Mouse (Mus musculus) heart, embryonic 11.5 days (tissue): ENCODE results near the gene Atp8a2. TPM values are rescaled to one million over a fixed set of nuclear protein-coding genes. Genes with fewer than 3 reads are reported as not detected.
"Not testable (repeated sequence)": the region's sequence is repeated elsewhere in the genome, so short reads cannot be mapped to it uniquely, and the experiment has no call there.

Source experiments
- ATAC-seq: fragments of 200-750 bp; cut with Nextera tagmentation; replicated peaks from 2 replicates; pipeline ENCODE4 v1.8.0; 2017; ENCODE audit warnings: moderate library complexity; ENCODE audit not compliant: insufficient number of reproducible peaks, low FRiP score, low TSS enrichment
- H3K27ac ChIP-seq: fragments of 300-500 bp; sonication (generic); 2 replicates; pipeline ENCODE4 v1.5.1; 2014; ENCODE audit warnings: mild to moderate bottlenecking, low read depth, low read length
- H3K27me3 ChIP-seq: fragments of 300-500 bp; sonication (generic); 2 replicates; pipeline ENCODE4 v1.6.1; 2014; ENCODE audit warnings: mild to moderate bottlenecking, low read length, mixed read lengths; ENCODE audit not compliant: control insufficient read depth, insufficient read depth
- H3K36me3 ChIP-seq: fragments of 300-500 bp; sonication (generic); 2 replicates; pipeline ENCODE4 v1.6.1; 2014; ENCODE audit warnings: mild to moderate bottlenecking, low read length, moderate library complexity, mixed read lengths; ENCODE audit not compliant: control insufficient read depth, insufficient read depth
- H3K4me1 ChIP-seq: fragments of 300-500 bp; sonication (generic); 2 replicates; pipeline ENCODE4 v1.6.1; 2014; ENCODE audit warnings: low read length; ENCODE audit not compliant: control insufficient read depth, insufficient read depth
- H3K4me2 ChIP-seq: fragments of 300-500 bp; sonication (generic); 2 replicates; pipeline ENCODE4 v1.6.1; 2014; ENCODE audit warnings: mild to moderate bottlenecking, moderate library complexity
- H3K4me3 ChIP-seq: fragments of 300-500 bp; sonication (generic); 2 replicates; pipeline ENCODE4 v1.5.1; 2014; ENCODE audit warnings: low read depth, low read length
- H3K9ac ChIP-seq: fragments of 300-500 bp; sonication (generic); 2 replicates; pipeline ENCODE4 v1.6.1; 2014; ENCODE audit warnings: mild to moderate bottlenecking, low read depth, low read length, moderate library complexity
- H3K9me3 ChIP-seq: fragments of 300-500 bp; sonication (generic); replicated peaks from 2 replicates; pipeline ENCODE4 v1.6.1; 2016; ENCODE audit warnings: low read length; ENCODE audit not compliant: control insufficient read depth
- WGBS: fragments of 180-500 bp; shearing (Covaris S2); extraction: QIAGEN DNeasy Blood & Tissue Kit; methylation state at CpG from one replicate; pipeline ENCODE4 v1.1.7; 2014; ENCODE audit not compliant: insufficient replicate concordance; 5-methylcytosine and 5-hydroxymethylcytosine counted together
- polyA plus RNA-seq: library from polyadenylated mRNA; unstranded; fragments of >200 nt; fragmentation: Nextera tagmentation; extraction: Ambion mirVana; gene quantifications from 2 replicates; pipeline ENCODE4 v1.2.1, GENCODE M21; 2014

Atp8a2 gene
- polyA plus RNA-seq, 1 experiment from 2014 or later: 6.8 TPM

DNA sequence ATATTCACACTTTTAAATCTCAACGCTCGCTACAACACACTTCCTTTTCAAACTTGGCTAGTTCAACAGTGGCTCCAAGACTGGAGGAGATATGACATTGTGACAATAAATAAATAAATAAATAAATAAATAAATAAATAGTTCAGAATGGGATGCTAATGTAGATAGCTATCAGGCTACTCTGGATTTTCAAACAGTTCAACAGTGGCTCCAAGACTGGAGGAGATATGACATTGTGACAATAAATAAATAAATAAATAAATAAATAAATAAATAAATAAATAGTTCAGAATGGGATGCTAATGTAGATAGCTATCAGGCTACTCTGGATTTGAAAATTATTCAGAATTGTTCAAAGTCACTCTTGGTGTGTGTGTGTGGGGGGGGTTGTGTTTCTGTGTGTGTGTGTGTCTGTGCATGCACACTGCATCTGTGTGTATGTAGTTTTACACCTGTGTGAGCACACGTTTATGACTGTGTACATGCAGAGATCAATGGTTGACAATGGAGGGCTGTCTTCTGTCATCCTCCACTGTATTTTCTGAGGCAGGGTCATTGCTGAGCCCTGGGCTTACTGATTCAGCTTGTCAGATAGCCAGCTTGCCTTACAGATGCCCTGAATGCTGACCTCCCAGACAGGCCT is 480.4 kb downstream of the Atp8a2 start:
- H3K4me3 ChIP-seq, H3K9me3 ChIP-seq, H3K4me1 ChIP-seq, H3K4me2 ChIP-seq, H3K27me3 ChIP-seq, H3K36me3 ChIP-seq, ATAC-seq, H3K9ac ChIP-seq, H3K27ac ChIP-seq: not testable (repeated sequence)
- 62% methylated on average over 3 of the region's 3 CpGs for WGBS

DNA sequence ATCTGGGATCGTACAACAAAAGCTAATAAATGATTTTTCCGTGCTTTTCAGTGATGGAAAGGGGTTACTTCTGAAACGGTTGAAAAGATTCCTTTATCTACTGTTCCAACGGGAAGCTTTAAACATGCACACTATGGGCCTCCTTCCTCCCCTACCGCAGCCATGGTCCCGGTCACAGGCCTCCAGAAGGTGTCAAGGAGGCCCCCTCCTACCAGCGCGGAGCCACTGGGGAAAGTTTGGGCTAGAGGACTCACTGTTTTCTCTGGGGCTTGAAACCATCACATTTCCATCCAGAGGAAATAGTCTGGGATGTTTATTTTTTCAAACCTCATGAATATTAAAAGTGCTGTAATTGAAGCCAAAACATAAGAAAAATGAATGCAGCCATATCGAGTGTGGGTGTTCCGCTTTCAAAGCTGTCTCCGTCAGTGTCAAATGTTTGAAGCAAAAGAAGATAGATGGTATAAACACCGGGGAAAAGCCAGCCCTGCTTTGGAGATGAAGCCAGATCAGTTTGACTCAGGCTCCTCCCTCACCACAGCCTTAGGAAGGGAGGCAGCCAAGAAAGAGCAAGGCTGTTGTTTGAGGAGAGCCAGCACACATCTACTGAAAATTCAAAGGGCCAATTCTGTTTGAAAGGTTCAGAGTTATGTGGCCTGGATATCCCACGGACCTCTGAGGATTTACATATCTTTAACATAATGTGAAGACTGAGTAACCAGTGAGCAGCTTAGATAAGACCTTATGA is 481.1 kb downstream of the Atp8a2 start:
- no peaks in the 10 kb centered on the region for H3K9me3 ChIP-seq
- ATAC-seq: no peak
- no peaks in the 10 kb centered on the region for H3K36me3 ChIP-seq
- no peak overlapping the region for H3K27ac ChIP-seq
- H3K27me3 ChIP-seq: no peaks in the 10 kb centered on the region
- no peak overlapping the region for H3K4me2 ChIP-seq
- no peak overlapping the region for H3K4me3 ChIP-seq
- peaks cover 4% of the 10 kb centered on the region; the same call in 1 of the 2 replicates for H3K4me1 ChIP-seq
- no peak overlapping the region for H3K9ac ChIP-seq
- 36% methylated on average over 13 of the region's 13 CpGs for WGBS

- no peak overlapping the region for H3K4me2 ChIP-seq
- H3K9ac ChIP-seq: no peak overlapping the region
Observed at GRCm38 (mm10) chr14:59709505-59710335, 487.3 kb downstream of the Atp8a2 start.

DNA sequence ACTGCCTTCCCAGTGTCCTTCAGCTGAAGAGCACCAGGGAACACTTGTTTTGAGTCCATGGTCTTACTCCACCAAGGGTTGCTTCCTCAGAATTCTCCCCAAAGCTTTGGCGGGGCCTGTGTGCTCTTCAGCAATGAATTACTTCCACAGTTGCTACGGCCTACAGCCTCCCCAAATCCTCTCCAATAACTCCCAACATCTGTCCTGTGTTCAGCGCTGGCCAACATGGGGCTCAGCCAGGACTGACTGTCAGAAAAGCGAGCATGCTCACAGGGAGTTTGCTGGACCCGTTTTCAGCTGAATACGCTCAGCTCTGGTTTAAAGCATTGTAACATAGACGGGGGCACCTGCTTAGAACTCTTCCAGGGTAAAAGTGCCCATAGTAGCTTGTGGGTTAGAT is 489.0 kb downstream of the Atp8a2 start:
- Histone ChIP-seq H3K9me3 (no peaks in the 10 kb centered on the region), H3K4me2 (no peak overlapping the region), H3K9ac (no peak overlapping the region), H3K27me3 (no peaks in the 10 kb centered on the region), H3K4me1 (no peaks in the 10 kb centered on the region), H3K27ac (no peak overlapping the region), H3K36me3 (no peaks in the 10 kb centered on the region), H3K4me3 (no peak overlapping the region)
- WGBS: 83% methylated on average over 7 of the region's 7 CpGs
- no peak for ATAC-seq

More at GRCm38 (mm10) chr14:59709505-59710335, 487.3 kb downstream of the Atp8a2 start:
- H3K4me1 ChIP-seq: no peaks in the 10 kb centered on the region
- no peaks in the 10 kb centered on the region for H3K9me3 ChIP-seq
- H3K27ac ChIP-seq: no peak overlapping the region
- 76% methylated on average over 3 of the region's 3 CpGs for WGBS
- H3K36me3 ChIP-seq: no peaks in the 10 kb centered on the region
- H3K4me3 ChIP-seq: no peak overlapping the region
- ATAC-seq: no peak
- H3K27me3 ChIP-seq: no peaks in the 10 kb centered on the region

DNA sequence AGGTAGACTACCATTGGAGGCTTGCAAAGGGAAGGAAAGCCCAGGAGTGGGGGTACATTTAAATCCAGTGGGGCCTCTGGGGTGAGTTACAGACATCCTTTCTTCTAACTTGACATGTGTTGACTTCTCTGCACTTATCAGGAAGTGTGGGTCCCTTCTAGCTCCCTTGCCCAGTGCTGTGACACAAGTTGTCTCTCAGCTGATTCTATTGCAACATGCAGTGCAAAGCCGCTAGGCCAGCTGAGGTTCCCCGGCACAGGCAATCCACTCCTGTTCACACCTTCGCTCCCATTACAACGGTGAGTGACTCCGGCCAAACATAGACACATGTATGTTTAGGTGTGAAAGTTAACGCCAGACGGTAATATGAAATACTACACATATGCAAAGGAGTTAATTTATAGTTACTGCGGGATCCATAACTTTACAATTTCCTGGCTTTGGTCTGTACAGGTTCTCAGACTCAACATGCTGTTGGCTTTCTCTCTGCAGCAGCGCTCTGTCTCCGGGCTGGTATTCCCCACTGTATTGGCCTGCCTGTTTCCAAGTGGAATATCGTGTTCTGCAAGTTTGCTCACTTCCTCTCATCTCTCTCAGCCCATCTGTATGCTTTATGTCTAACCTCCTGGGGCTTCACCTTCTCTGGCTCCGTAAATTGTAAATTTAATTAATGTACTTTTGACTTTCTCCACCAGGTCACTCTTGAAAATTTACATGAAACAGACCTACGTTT is 491.5 kb downstream of the Atp8a2 start:
- peaks cover 11% of the 10 kb centered on the region for H3K4me1 ChIP-seq
- H3K9ac ChIP-seq: no peak overlapping the region
- H3K4me3 ChIP-seq: no peak overlapping the region
- no peaks in the 10 kb centered on the region for H3K9me3 ChIP-seq
- no peak for ATAC-seq
- H3K4me2 ChIP-seq: no peak overlapping the region
- H3K27me3 ChIP-seq: no peaks in the 10 kb centered on the region
- 76% methylated on average over 13 of the region's 13 CpGs for WGBS
- no peak overlapping the region for H3K27ac ChIP-seq
- H3K36me3 ChIP-seq: no peaks in the 10 kb centered on the region

GRCm38 (mm10) chr14:59701492-59701891 is 495.5 kb downstream of the Atp8a2 start:
- Histone ChIP-seq H3K9ac (no peak overlapping the region), H3K4me1 (peaks cover 18% of the 10 kb centered on the region), H3K9me3 (no peaks in the 10 kb centered on the region), H3K4me3 (no peak overlapping the region), H3K36me3 (no peaks in the 10 kb centered on the region), H3K4me2 (no peak overlapping the region), H3K27me3 (no peaks in the 10 kb centered on the region), H3K27ac (no peak overlapping the region)
- 26% methylated on average over 5 of the region's 5 CpGs for WGBS
- ATAC-seq: no peak

GRCm38 (mm10) chr14:59695160-59695559 is 501.8 kb downstream of the Atp8a2 start:
- H3K27me3 ChIP-seq: no peaks in the 10 kb centered on the region
- no peak overlapping the region for H3K4me2 ChIP-seq
- H3K4me1 ChIP-seq: peaks cover 9% of the 10 kb centered on the region; the same call in 1 of the 2 replicates
- H3K4me3 ChIP-seq: no peak overlapping the region
- 61% methylated on average over 4 of the region's 4 CpGs for WGBS
- ATAC-seq: no peak
- H3K9me3 ChIP-seq: no peaks in the 10 kb centered on the region
- H3K36me3 ChIP-seq: no peaks in the 10 kb centered on the region
- H3K9ac ChIP-seq: no peak overlapping the region
- H3K27ac ChIP-seq: no peak overlapping the region

DNA sequence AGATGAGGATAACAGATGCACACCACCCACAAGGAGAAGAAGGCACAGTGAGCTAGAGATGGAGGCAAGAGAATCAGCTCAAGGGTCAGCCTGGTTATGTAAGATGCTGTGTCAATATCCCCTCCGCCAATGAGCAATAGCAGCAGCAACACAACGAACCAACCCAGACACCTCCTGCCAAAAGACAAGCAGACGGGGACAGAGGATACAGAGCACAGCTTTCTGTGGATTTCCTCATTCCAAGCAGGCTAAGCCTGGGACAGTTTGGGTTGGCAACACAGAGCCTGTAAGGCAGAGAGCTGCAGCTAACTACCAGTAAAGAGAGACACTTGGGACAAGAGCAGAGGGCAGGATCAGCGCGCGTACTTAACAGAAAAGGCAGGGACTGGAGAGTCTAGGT is 504.8 kb downstream of the Atp8a2 start:
- H3K4me1 ChIP-seq: peaks cover 4% of the 10 kb centered on the region; the same call in 1 of the 2 replicates
- H3K9ac ChIP-seq: no peak overlapping the region
- H3K4me2 ChIP-seq: no peak overlapping the region
- no peaks in the 10 kb centered on the region for H3K9me3 ChIP-seq
- no peak for ATAC-seq
- no peaks in the 10 kb centered on the region for H3K27me3 ChIP-seq
- 72% methylated on average over 6 of the region's 6 CpGs for WGBS
- no peaks in the 10 kb centered on the region for H3K36me3 ChIP-seq
- no peak overlapping the region for H3K4me3 ChIP-seq
- H3K27ac ChIP-seq: no peak overlapping the region
